Mouse (Mus musculus) small intestine, adult 2 months (tissue): ENCODE results near the gene Gm20388.

Experiments used
- CTCF ChIP-seq: fragments of 200-500 bp; IDR thresholded peaks from 2 replicates; pipeline ENCODE4 v1.5.1; 2012; ENCODE audit warnings: low read depth, mild to moderate bottlenecking, control low read depth, inconsistent platforms, low read length, moderate library complexity, mixed read lengths; ENCODE audit not compliant: insufficient replicate concordance, insufficient read length; ENCODE audit errors: extremely low read depth
- POLR2A ChIP-seq: fragments of 200-500 bp; IDR thresholded peaks from 2 replicates; pipeline ENCODE4 v1.6.1; 2012; ENCODE audit warnings: low read depth, mild to moderate bottlenecking, control low read depth, inconsistent platforms, low read length, moderate library complexity

GRCm38 (mm10) chr8:121865356-121865755 lies 1954.7 kb downstream of the Gm20388 start:
- TF ChIP-seq CTCF (no peak), POLR2A (no peak)
